Mouse (Mus musculus): ENCODE data around the gene Trim13. TPM values are rescaled to one million over a fixed set of nuclear protein-coding genes. Genes with fewer than 3 reads are reported as not detected.
"Not testable (repeated sequence)": the region's sequence is repeated elsewhere in the genome, so short reads cannot be mapped to it uniquely, and the experiment has no call there.

The Trim13 gene
- polyA plus RNA-seq, 1 experiment from 2014 or later = 13.2 TPM

- no peak overlapping the region for H3K4me3 ChIP-seq (ENCODE audit: low read depth, low read length)
- WGBS = 81% methylated on average over 8 of the region's 8 CpGs
- H3K4me1 ChIP-seq (replicated peaks; ENCODE audit: control insufficient read depth, insufficient read depth, low read length) = peaks cover 8% of the 10 kb centered on the region; the same call in 1 of the 2 replicates
- no peak for ATAC-seq (replicated peaks; ENCODE audit: low FRiP score, low TSS enrichment, low read depth)
- no peaks in the 10 kb centered on the region for H3K27me3 ChIP-seq (replicated peaks; ENCODE audit: control insufficient read depth, insufficient read depth, low read length)
- H3K9ac ChIP-seq (ENCODE audit: low read length) = no peak overlapping the region
- no peak overlapping the region for H3K4me2 ChIP-seq (ENCODE audit: low read length)
- H3K9me3 ChIP-seq (ENCODE audit: control insufficient read depth, low read length) = no peaks in the 10 kb centered on the region
- DNase-seq (ENCODE audit: low spot score) = no peak
- H3K36me3 ChIP-seq (ENCODE audit: control insufficient read depth, insufficient read depth, low read length) = peaks cover 12% of the 10 kb centered on the region
- no peak overlapping the region for H3K27ac ChIP-seq (ENCODE audit: low read depth)
These were observed 5.2 kb downstream of the Trim13 start for GRCm38 (mm10) chr14:61603069-61603755.

- Histone ChIP-seq H3K27ac (ENCODE audit: low read depth) (no peak overlapping the region), H3K9ac (ENCODE audit: low read length) (no peak overlapping the region), H3K4me3 (ENCODE audit: low read depth, low read length) (no peak overlapping the region), H3K4me2 (ENCODE audit: low read length) (no peak overlapping the region), H3K9me3 (ENCODE audit: control insufficient read depth, low read length) (no peaks in the 10 kb centered on the region), H3K36me3 (ENCODE audit: control insufficient read depth, insufficient read depth, low read length) (peaks cover 12% of the 10 kb centered on the region), H3K4me1 (replicated peaks; ENCODE audit: control insufficient read depth, insufficient read depth, low read length) (peaks cover 8% of the 10 kb centered on the region; the same call in 1 of the 2 replicates), H3K27me3 (replicated peaks; ENCODE audit: control insufficient read depth, insufficient read depth, low read length) (no peaks in the 10 kb centered on the region)
- no peak for ATAC-seq (replicated peaks; ENCODE audit: low FRiP score, low TSS enrichment, low read depth)
- DNase-seq (ENCODE audit: low spot score) = no peak
- WGBS = 86% methylated on average over 3 of the region's 3 CpGs
These were observed 6.0 kb downstream of the Trim13 start for GRCm38 (mm10) chr14:61604081-61604480.

GRCm38 (mm10) chr14:61606088-61606487 lies 8.0 kb downstream of the Trim13 start:
- 86% methylated on average over 2 of the region's 2 CpGs for WGBS
- H3K9ac ChIP-seq (ENCODE audit: low read length); H3K27me3 ChIP-seq (replicated peaks; ENCODE audit: control insufficient read depth, insufficient read depth, low read length); H3K4me2 ChIP-seq (ENCODE audit: low read length); H3K4me3 ChIP-seq (ENCODE audit: low read depth, low read length); ATAC-seq (replicated peaks; ENCODE audit: low FRiP score, low TSS enrichment, low read depth); H3K27ac ChIP-seq (ENCODE audit: low read depth); H3K9me3 ChIP-seq (ENCODE audit: control insufficient read depth, low read length); H3K4me1 ChIP-seq (replicated peaks; ENCODE audit: control insufficient read depth, insufficient read depth, low read length); DNase-seq (ENCODE audit: low spot score): not testable (repeated sequence)
- peaks cover 12% of the 10 kb centered on the region for H3K36me3 ChIP-seq (ENCODE audit: control insufficient read depth, insufficient read depth, low read length)

GRCm38 (mm10) chr14:61607157-61607556 lies 9.1 kb downstream of the Trim13 start, which contains the start of gene Kcnrg:
TSS of gene Kcnrg (plus strand) at chr14:61607457.
- H3K4me1 ChIP-seq (replicated peaks; ENCODE audit: control insufficient read depth, insufficient read depth, low read length) = no peaks in the 10 kb centered on the region
- no peaks in the 10 kb centered on the region for H3K27me3 ChIP-seq (replicated peaks; ENCODE audit: control insufficient read depth, insufficient read depth, low read length)
- H3K4me3 ChIP-seq (ENCODE audit: low read depth, low read length) = no peak within 1 kb of the TSS
- no peak within 1 kb of the TSS for H3K9ac ChIP-seq (ENCODE audit: low read length)
- H3K4me2 ChIP-seq (ENCODE audit: low read length) = no peak within 1 kb of the TSS
- ATAC-seq (replicated peaks; ENCODE audit: low FRiP score, low TSS enrichment, low read depth) (no peak), DNase-seq (ENCODE audit: low spot score) (no peak)
- WGBS = 87% methylated on average over 3 of the region's 3 CpGs
- peaks cover 12% of the 10 kb centered on the region for H3K36me3 ChIP-seq (ENCODE audit: control insufficient read depth, insufficient read depth, low read length)
- no peaks in the 10 kb centered on the region for H3K9me3 ChIP-seq (ENCODE audit: control insufficient read depth, low read length)
- no peak within 1 kb of the TSS for H3K27ac ChIP-seq (ENCODE audit: low read depth)

- H3K9ac ChIP-seq (ENCODE audit: low read length) = no peak overlapping the region
- H3K4me3 ChIP-seq (ENCODE audit: low read depth, low read length) = no peak overlapping the region
- 91% methylated on average over 5 of the region's 5 CpGs for WGBS
- H3K27ac ChIP-seq (ENCODE audit: low read depth) = no peak overlapping the region
- no peaks in the 10 kb centered on the region for H3K9me3 ChIP-seq (ENCODE audit: control insufficient read depth, low read length)
- H3K27me3 ChIP-seq (replicated peaks; ENCODE audit: control insufficient read depth, insufficient read depth, low read length) = no peaks in the 10 kb centered on the region
- DNase-seq (ENCODE audit: low spot score) (no peak), ATAC-seq (replicated peaks; ENCODE audit: low FRiP score, low TSS enrichment, low read depth) (no peak)
- H3K36me3 ChIP-seq (ENCODE audit: control insufficient read depth, insufficient read depth, low read length) = no peaks in the 10 kb centered on the region
- H3K4me2 ChIP-seq (ENCODE audit: low read length) = no peak overlapping the region
- no peaks in the 10 kb centered on the region for H3K4me1 ChIP-seq (replicated peaks; ENCODE audit: control insufficient read depth, insufficient read depth, low read length)
These were observed 13.7 kb downstream of the Trim13 start for GRCm38 (mm10) chr14:61611766-61612165.

- Histone ChIP-seq H3K27me3 (replicated peaks; ENCODE audit: control insufficient read depth, insufficient read depth, low read length) (no peaks in the 10 kb centered on the region), H3K9me3 (ENCODE audit: control insufficient read depth, low read length) (no peaks in the 10 kb centered on the region), H3K4me1 (replicated peaks; ENCODE audit: control insufficient read depth, insufficient read depth, low read length) (no peaks in the 10 kb centered on the region), H3K36me3 (ENCODE audit: control insufficient read depth, insufficient read depth, low read length) (no peaks in the 10 kb centered on the region), H3K27ac (ENCODE audit: low read depth) (no peak overlapping the region), H3K4me2 (ENCODE audit: low read length) (no peak overlapping the region), H3K4me3 (ENCODE audit: low read depth, low read length) (no peak overlapping the region), H3K9ac (ENCODE audit: low read length) (no peak overlapping the region)
- 83% methylated on average over 2 of the region's 2 CpGs for WGBS
- no peak for DNase-seq (ENCODE audit: low spot score)
- no peak for ATAC-seq (replicated peaks; ENCODE audit: low FRiP score, low TSS enrichment, low read depth)
These were observed 15.3 kb downstream of the Trim13 start for GRCm38 (mm10) chr14:61613319-61613718.

- H3K27ac ChIP-seq (ENCODE audit: low read depth) = no peak overlapping the region
- no peaks in the 10 kb centered on the region for H3K4me1 ChIP-seq (replicated peaks; ENCODE audit: control insufficient read depth, insufficient read depth, low read length)
- ATAC-seq (replicated peaks; ENCODE audit: low FRiP score, low TSS enrichment, low read depth) = no peak
- H3K27me3 ChIP-seq (replicated peaks; ENCODE audit: control insufficient read depth, insufficient read depth, low read length) = no peaks in the 10 kb centered on the region
- H3K9ac ChIP-seq (ENCODE audit: low read length) = no peak overlapping the region
- H3K4me2 ChIP-seq (ENCODE audit: low read length) = no peak overlapping the region
- H3K36me3 ChIP-seq (ENCODE audit: control insufficient read depth, insufficient read depth, low read length) = peaks cover 11% of the 10 kb centered on the region
- DNase-seq (ENCODE audit: low spot score) = no peak
- no peak overlapping the region for H3K4me3 ChIP-seq (ENCODE audit: low read depth, low read length)
- WGBS = 85% methylated on average over 2 of the region's 2 CpGs
- no peaks in the 10 kb centered on the region for H3K9me3 ChIP-seq (ENCODE audit: control insufficient read depth, low read length)
These were observed 22.3 kb downstream of the Trim13 start for GRCm38 (mm10) chr14:61620371-61620770.

GRCm38 (mm10) chr14:61635969-61636368 lies 37.9 kb downstream of the Trim13 start:
- H3K4me1 ChIP-seq (replicated peaks; ENCODE audit: control insufficient read depth, insufficient read depth, low read length) = no peaks in the 10 kb centered on the region
- ATAC-seq (replicated peaks; ENCODE audit: low FRiP score, low TSS enrichment, low read depth) = no peak
- no peak overlapping the region for H3K9ac ChIP-seq (ENCODE audit: low read length)
- H3K4me3 ChIP-seq (ENCODE audit: low read depth, low read length) = no peak overlapping the region
- H3K36me3 ChIP-seq (ENCODE audit: control insufficient read depth, insufficient read depth, low read length) = peaks cover 46% of the 10 kb centered on the region
- no peaks in the 10 kb centered on the region for H3K9me3 ChIP-seq (ENCODE audit: control insufficient read depth, low read length)
- H3K27ac ChIP-seq (ENCODE audit: low read depth) = no peak overlapping the region
- H3K27me3 ChIP-seq (replicated peaks; ENCODE audit: control insufficient read depth, insufficient read depth, low read length) = no peaks in the 10 kb centered on the region
- H3K4me2 ChIP-seq (ENCODE audit: low read length) = no peak overlapping the region
- no peak for DNase-seq (ENCODE audit: low spot score)

GRCm38 (mm10) chr14:61642668-61643067 lies 44.6 kb downstream of the Trim13 start:
- WGBS = 74% methylated on average over 1 of the region's 1 CpGs
- H3K4me1 ChIP-seq (replicated peaks; ENCODE audit: control insufficient read depth, insufficient read depth, low read length) = peaks cover 3% of the 10 kb centered on the region; the same call in 1 of the 2 replicates
- no peak overlapping the region for H3K4me3 ChIP-seq (ENCODE audit: low read depth, low read length)
- H3K27ac ChIP-seq (ENCODE audit: low read depth) = no peak overlapping the region
- no peaks in the 10 kb centered on the region for H3K27me3 ChIP-seq (replicated peaks; ENCODE audit: control insufficient read depth, insufficient read depth, low read length)
- H3K4me2 ChIP-seq (ENCODE audit: low read length) = no peak overlapping the region
- no peaks in the 10 kb centered on the region for H3K9me3 ChIP-seq (ENCODE audit: control insufficient read depth, low read length)
- H3K36me3 ChIP-seq (ENCODE audit: control insufficient read depth, insufficient read depth, low read length) = peaks cover 10% of the 10 kb centered on the region; the same call in 1 of the 2 replicates
- DNase-seq (ENCODE audit: low spot score) (no peak), ATAC-seq (replicated peaks; ENCODE audit: low FRiP score, low TSS enrichment, low read depth) (no peak)
- H3K9ac ChIP-seq (ENCODE audit: low read length) = no peak overlapping the region
